Mouse (Mus musculus) left cerebral cortex, postnatal 4 days (tissue): ENCODE measurements around the gene Gjb2. TPM values are rescaled to one million over a fixed set of nuclear protein-coding genes. Genes with fewer than 3 reads are reported as not detected.

ENCODE experiments used
- DNase-seq: peaks from one replicate; pipeline ENCODE4 v3.0.0-alpha.2; 2022
- intact Hi-C: fragments of 180-260 bp; cut with DNase I; formaldehyde crosslinking; loops from one replicate; pipeline ENCODE4 v1.15.1; 2025
- total RNA-seq, 2 experiments: library from RNA; stranded (reverse); gene quantifications; 2 replicates each; pipeline ENCODE4 v1.2.3; 2021

Gene Gjb2
- 10 to 100 TPM in 1 of 2 experiments, 1 to 10 TPM in 1; 8.2 to 10.7 TPM for total RNA-seq

DNA sequence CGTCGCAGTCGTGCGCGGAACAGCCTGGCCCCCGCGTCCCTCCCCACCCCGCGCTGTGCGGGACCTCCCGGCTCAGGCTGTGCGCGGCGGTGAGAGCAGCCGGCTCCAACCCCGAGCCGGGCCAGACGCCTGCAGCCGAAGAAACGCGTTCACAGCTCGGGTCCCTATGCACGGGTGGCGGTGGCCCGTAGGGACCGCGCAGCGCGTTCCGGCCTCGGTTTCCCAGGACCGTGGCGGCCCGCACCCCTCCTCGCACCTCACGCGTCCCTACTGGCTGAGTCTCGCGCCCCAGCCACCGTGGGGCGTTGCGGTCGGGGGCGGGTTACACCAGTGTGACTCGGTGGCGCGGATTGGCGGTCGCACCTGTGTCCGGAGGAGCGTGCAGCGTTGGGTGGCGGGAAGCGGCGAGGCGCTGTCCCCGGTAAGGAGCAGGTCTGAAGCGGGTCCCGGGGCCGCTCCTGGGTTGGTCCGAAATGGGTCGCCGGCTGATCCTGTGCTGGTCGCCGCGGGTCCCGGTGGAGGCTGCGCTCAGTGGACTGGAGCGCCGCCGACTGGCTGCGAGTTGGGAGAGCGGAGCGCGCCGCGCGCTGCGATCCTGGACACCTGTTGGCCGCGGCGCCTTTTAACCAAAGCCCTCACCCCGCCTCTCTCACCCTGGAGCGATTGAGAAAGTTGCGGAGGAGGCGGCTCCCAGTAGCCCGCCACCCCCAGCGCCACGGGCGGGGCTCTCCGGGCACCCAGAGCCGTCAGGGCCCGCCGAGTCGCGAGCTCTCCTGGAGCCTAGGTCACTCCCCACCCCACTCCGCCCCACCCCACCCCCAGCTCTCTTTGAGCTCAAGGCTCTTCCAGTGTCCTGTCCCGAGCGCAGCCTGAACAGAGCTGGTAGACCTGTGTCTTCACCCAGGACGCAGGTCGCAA is at the start of gene Gjb2:
Gene Gjb2 (minus strand): TSS at position 597 of the 918 bp plus-strand sequence.
- intact Hi-C loops: loop anchor here (5.0 to 10.0 kb wide), 2 partner anchors 258 to 300 kb away; no protein-coding TSS in a partner anchor
- peak; percentile 16 for DNase-seq

DNA sequence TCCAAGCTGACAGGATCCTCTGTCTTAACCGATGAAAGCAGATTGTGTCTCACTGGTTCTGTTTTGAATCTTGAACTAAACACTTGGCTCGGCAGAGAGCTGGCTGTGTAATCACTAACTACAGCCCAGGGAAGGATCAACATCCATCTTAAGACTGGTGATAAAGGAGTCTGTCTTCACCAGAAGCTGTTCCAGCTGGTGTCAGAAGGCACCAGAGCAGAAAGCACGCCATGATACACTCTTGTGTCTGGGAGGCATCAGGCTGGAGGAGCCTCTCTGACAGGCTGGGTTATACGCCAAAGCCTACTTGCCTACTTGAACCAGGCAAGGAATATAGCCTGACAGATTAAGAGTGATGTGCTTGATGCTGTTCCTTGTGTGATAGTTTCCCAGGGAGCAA is 41.2 kb upstream of the Gjb2 start:
- intact Hi-C loops: no loop called here
- no peak for DNase-seq

DNA sequence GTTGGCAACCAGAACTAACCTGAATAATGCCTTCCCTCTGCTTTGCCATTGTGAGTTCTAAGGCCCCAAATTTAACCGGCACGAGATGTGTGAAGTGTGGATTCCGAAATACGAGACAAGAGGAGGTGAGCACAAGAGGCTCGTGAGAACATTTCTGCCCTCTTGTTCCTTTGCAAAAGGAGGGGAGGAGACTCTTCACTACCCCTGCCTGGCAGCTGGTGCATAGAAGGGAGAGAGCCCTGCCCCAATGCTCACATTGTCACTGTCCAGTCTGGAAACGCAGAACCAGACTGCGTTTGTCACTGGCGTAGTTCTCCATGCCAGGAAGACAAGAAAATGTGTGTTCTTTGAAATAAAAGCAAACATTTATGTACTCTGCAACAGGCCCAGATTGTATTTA is 30.8 kb upstream of the Gjb2 start:
- DNase-seq: no peak
- intact Hi-C loops: no loop called here

DNA sequence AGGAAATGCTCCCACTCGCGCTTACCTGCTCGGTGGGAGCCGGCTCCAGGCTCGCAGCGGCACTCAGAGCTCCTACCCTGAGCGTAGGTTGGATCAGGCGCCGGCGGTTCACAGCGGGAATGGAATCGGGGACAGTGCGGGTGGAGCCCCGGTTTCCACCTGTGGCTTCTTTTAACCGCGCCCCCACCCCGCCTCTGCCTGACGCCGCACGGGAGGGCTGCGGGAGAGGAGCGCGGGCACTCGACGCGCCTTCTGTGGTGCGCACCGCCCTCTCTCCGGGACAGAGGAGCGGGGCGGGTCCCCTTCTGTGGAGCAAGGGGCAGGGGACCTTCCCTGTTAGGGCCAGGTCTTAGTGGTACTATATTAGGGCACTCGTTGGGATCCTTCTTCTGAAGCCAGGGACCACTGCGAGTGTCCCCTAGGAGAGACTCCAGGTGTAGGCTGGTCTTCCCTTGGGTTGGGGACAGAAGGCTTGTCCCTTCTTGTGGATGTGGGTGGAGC is 28.7 kb upstream of the Gjb2 start, which contains the start of gene Gjb6:
Gene Gjb6 (minus strand): TSS at position 451 of the 501 bp plus-strand sequence.
- no peak for DNase-seq
- intact Hi-C loops: no loop called here

DNA sequence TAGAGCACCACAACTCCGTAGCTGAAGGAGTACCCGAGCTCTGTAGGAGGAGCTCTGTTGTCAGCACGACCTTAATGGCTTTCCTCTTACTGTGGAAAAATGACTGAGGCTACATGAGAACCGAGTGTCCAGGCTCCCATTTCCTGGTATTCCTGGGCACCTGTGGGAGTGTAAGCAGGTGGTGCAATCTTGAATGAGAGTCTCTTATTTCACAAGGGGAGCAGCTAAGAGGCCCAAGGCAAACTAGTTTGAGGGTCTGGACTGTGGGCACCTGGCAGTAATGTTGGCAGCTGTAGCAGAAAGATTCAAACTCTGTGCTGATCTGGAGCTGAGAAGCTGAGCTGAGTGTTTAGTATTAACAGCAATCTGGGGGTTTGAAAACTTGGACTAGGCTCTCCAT is 22.9 kb upstream of the Gjb2 start:
- intact Hi-C loops: no loop called here
- no peak for DNase-seq

DNA sequence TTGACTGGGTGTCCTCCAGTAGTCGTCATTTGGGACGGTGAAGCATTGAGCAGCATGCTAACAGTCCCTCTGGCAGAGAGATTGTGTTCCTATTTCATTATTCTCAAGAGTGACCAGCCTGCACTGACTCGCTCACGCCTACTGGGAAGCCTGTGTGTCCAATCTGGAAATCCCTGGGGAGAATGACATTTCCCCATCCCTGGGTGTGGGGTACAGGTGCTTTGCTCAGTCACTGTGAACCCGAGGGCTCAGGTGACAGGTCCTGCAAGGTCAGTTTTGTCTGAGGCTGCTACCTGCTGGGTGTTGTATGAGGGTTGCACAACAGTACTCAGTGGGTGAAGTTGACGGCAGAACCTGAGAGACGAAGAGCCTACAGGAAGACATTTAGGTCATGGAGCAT is 17.8 kb upstream of the Gjb2 start:
- intact Hi-C loops: no loop called here
- no peak for DNase-seq

DNA sequence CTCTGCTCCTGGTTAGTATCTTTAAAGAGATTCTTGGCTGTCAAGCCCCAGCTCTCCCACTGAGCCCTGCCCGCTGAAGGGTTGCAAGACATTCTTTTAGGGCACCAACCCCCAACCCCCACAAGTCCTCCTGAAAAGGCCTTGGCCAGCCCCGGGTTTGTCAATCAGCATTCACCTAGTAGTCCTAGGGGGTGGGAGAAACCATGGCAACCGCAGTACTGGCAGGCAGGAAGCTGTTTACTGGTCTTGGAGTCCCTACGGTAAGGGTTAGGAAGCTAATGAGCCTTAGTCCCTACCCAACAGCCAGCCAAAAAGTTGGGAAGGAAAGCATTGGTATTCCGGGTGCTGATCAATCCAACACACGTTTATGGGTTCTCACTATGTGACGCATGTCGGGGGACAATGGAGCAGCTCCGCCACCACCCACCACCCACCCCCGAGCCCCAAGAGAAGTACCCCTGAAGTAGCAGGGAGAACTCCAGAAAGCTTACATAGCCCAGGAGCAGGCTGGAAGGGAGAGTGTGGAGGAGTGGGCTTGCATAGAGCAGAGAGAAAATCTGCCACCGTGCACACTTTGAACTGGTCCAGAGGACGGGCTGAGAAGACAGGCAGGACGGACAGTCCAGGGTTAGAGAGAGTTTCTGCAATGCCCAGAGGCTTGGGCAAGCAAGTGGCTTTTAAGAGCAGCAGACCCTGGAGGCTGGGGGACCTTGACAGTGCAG is 11.5 kb upstream of the Gjb2 start, which contains the start of gene Gm4491:
Gene Gm4491 (minus strand): TSS at position 61 of the 722 bp plus-strand sequence.
- intact Hi-C loops: no loop called here
- peak; percentile 48 for DNase-seq

DNA sequence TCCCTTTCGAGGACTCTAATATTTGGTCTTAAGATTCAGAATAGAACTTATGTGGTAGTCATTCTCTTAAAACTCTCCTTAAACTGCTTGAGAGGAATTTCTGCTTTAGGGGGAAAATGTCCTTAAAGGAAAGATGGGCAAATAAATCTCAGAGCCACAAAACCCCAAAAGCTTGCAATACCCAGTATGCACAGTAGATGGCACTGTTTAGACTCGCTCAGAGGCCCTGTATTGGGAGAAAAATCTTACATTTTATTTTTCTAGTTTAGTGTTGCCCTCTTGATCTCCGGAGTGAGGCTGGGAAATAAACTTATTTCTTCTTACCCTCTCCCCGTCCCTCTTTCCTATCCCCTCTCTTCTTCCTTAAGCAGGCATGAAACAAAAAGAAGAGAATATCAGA is 4.7 kb upstream of the Gjb2 start:
- no peak for DNase-seq
- intact Hi-C loops: loop anchor here (5.0 to 10.0 kb wide), 2 partner anchors 253 to 296 kb away; no protein-coding TSS in a partner anchor

DNA sequence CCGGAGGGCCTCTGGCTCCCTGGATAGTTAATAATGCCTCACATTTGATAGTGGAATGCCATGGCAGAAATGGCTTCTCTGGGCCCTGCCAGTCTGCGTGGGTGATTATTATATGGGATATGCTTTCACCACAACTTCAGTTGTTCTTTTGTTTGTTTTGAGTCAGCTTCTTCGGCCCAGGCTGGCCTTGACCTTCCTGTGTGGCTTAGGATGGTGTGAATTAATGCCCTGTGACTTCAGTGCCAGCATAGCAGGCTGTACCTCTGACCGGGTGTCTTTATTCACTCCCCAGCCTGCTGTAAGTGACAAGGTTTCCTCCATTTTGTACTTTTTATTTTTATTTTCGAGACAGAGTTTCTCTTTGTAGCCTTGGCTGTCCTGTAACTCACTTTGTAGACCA is 3.4 kb upstream of the Gjb2 start:
- intact Hi-C loops: loop anchor here (5.0 to 10.0 kb wide), 2 partner anchors 254 to 297 kb away; no protein-coding TSS in a partner anchor
- no peak for DNase-seq

DNA sequence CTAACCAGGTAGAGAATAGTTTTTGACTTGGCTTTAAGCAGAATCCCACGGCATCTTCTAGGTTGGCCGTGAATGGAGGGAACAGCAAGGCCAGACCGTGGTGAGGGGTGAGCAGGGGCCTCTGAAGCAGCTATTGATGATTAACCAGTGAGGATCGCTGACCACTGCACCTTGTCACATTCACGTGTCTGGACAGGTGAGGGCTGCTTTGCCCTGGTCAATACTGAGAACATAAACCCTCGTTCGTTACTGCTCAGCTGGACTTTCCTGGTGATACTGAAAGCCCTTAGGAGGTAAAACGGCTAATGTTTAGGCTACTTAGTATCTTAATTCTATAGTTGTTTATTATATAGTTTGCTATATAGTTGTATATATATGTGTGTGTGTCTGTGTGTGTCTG is 2.6 kb upstream of the Gjb2 start:
- intact Hi-C loops: loop anchor here (5.0 to 10.0 kb wide), 2 partner anchors 255 to 298 kb away; no protein-coding TSS in a partner anchor
- DNase-seq: no peak

DNA sequence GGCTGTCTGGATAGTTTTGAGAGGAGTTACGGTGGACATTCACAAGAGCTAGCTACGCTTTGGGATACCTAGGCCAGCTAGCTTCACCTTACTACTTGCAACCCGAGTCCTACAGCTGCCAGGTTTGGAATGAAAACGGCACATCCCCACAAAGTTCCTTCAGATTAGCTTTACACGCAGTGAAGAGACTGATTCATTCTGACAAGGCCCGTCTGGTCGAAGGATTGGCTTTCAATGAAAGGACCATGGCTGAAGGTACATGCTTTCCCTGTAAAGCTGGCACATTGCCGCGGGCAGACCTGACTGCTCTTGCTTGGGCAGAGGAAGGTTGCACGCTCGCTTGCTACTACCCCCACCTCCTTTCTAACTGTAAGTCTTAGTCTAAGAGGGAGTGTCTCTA is 1.2 kb upstream of the Gjb2 start:
- intact Hi-C loops: loop anchor here (5.0 to 10.0 kb wide), 2 partner anchors 257 to 299 kb away; no protein-coding TSS in a partner anchor

DNA sequence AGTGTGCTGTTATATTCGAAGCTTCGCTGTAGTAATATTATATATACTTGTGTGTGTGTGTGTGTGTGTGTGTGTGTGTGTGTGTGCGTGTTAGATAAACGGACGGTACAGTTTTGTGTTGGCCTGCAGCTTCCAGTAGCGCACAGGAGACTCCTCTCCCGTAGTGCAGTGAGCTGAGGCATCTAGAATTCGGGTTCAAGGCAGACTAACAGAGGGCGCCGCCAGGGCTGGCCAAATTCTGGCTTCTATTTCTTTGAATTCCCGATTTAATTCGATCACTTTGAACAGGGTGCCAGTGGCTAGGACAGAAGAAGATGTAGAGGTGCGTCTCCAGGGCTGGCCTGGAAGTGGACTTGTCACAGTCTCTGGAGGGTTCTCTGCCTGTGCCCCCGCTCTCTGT is 609 bp upstream of the Gjb2 start:
- intact Hi-C loops: loop anchor here (5.0 to 10.0 kb wide), 2 partner anchors 257 to 300 kb away; no protein-coding TSS in a partner anchor
- DNase-seq: no peak

More for the DNA sequence above, 1.2 kb upstream of the Gjb2 start:
- no peak for DNase-seq

DNA sequence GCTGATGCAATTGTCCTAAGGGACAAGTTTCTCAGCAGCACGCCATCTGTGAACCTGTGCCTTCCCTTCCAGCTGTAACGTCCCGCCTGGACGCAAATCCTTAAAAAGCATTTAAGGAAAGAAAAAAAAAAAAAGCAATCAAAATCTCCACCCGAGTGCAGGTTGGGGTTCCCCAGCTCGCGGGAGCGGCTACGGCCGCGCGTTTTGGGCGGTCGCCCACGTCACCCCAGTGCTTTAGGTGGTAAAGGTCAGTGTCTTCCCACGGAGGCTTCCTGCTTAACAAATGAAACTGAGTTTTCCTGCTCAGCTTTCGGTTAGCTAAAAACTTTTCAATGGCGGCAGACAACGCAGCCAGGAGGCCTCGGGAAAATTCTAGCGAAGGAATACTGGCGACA is 794 bp downstream of the Gjb2 start:
- intact Hi-C loops: loop anchor here (10.0 kb wide), 1 partner anchor 301 kb away; no protein-coding TSS in a partner anchor
- no peak for DNase-seq

DNA sequence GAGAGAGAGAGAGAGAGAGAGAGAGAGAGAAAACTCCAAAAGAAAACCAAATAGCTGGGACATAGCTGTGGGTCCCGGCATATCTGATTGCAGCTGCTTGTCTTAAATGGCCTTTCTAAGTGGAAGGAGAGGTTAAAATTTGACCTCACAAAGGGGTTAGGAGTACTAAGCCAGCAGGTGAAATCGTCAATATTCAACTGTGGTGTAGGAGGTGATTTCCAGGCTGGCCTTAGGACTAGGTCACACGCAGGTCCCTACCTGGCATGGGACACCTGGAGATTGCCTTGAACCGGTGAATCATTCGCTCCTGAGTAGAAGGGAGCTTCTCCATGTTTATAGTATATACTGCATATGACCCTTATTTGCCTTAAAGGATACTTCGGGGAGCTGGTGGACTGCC is 1.4 kb downstream of the Gjb2 start:
- no peak for DNase-seq
- intact Hi-C loops: loop anchor here (10.0 kb wide), 1 partner anchor 302 kb away; no protein-coding TSS in a partner anchor

DNA sequence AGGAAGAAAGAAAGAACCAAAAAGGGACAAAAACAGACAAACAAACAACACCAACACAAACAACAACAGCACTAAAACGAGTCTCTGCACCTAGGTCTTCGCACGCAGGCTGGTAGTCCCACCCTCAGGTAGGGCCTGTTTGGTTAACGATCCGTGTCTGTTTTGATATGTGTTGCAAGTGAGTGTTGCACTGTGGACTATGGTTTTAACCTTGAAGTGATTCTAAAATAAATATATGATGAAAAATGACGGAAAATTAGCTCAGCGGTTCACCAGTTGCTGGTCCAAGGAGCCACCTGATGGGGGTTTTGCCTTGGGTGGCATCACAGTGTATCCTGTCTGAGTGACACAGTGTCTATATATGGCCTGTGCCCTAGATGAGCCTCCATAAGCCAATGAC is 2.9 kb downstream of the Gjb2 start:
- no peak for DNase-seq
- intact Hi-C loops: loop anchor here (10.0 kb wide), 1 partner anchor 303 kb away; no protein-coding TSS in a partner anchor

DNA sequence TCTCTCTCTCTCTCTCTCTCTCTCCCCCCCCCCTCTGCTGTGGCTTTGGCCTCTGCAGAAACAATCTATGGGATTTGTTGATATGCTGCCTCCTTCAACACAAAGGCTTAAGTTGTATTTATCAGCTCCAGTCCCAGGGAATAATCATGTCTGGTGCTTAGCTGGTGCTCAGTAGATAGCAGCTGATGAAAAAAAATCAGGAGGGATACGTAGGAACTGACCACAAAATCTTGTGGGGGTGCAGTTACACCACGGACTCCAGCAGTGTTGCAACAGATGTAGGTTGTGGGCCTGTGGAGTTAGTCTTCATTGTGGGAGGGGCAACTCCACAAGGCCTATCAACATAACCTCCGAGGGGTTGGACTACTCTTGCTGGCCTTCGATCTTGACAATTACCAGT is 8.6 kb downstream of the Gjb2 start:
- DNase-seq: no peak
- intact Hi-C loops: no loop called here

DNA sequence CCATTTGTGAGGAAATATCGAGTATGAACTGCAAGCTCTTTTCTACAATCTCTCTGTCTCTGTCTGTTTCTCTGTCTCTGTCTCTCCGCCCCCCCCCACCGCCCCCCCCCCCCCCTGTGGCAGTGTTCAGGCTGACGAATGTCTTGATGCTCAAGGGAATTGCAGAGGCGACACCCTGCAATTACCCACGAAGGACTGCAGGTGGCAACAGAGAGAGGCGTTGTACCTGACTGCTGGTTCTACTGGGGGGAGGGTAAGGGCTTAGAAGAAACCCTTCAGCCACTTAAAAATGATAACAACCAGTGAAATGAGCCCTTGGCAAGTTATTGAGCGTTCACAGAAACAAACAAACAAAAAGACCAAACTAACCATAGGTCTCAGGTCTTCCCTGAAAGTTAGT is 11.5 kb downstream of the Gjb2 start:
- intact Hi-C loops: no loop called here
- DNase-seq: peak; percentile 25

DNA sequence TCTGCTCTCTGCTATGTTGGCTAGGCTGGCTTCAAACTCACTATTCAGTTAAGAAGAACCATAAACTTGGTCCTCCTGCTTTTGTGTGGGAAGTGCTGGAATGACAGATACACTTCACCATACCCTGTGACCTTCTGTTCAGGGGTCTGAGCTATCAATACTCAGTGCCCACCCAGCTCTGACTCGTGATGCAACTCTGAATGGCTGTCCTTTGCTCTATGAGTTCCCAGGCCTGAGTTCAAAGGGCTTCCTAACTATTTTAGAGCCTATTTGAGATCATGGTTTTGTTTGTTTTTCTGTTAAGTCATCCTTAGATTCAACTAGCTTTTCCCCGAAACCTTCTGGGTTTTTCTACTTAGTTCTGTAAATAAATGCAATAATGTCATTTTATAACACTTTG is 14.5 kb downstream of the Gjb2 start:
- intact Hi-C loops: no loop called here

DNA sequence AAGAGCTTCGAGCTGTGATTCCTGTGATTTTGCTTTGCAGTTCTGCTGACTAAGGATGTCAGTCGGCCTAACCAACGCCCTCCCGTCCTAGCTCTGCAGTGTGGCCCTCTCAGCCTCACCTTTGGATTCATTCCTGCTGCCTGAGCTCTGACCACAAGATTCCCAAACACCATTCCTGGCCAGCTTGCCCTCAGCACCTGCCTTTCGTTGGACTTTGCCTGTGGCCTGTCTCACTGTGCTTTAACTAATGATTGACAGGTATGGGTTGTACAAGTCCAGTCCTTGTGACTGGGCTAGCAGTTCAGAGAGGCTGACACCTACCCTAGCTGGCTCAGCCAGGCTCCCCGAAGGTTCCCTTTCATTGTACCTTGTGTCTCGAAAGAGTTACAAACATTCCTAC is 15.4 kb downstream of the Gjb2 start:
- intact Hi-C loops: no loop called here

More for the DNA sequence above, 14.5 kb downstream of the Gjb2 start:
- DNase-seq: no peak

DNA sequence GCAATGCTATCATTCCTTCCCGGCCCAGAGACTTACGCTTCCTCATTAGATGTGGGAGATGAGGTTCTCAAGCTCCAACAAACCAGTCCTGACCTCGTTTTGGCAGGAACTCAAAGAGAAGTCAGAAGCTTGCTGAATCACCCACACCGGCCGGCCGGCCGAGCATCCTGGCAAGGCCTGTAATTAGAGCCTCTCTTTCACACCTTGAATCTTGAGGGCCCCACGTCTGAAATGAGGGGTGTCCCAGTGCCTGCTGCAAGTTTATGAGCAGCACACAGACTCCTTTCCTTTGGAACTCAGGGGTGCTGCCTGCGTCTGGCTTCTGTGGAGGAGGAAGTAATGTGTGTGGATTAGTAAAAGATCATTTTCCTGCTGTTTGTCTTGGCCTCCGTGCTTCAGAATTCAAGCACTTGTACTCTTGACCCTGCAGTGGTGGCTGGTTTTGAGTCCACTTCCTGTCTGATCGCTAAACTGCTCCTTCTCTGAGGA is 20.3 kb downstream of the Gjb2 start:
- DNase-seq: no peak
- intact Hi-C loops: no loop called here

More for the DNA sequence above, 15.4 kb downstream of the Gjb2 start:
- no peak for DNase-seq

DNA sequence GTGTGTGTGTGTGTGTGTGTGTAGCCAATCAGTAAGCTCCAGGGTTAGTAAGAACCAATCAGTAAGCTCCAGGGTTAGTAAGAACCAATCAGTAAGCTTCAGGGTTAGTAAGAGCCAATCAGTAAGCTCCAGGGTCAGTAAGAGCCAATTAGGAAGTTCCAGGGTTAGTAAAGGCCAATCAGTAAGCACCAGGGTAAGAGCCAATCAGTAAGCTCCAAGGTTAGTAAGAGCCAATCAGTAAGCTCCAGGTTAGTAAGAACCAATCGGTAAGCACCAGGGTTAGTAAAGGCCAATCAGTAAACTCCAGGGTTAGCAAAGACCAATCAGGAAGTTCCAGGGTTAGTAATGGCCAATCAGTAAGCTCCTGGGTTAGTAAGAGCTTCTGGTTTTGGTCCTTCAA is 21.6 kb downstream of the Gjb2 start:
- DNase-seq: no peak
- intact Hi-C loops: no loop called here
